Mouse (Mus musculus): ENCODE measurements around the gene Snrnp40.

The Snrnp40 gene

GRCm38 (mm10) chr4:130359486-130360237, at the start of gene Snrnp40, which contains the start of gene Zcchc17:
Gene Snrnp40 (plus strand): TSS chr4:130360132.
Gene Zcchc17 (minus strand): TSS chr4:130359943.
- peak; percentile 99 for DNase-seq (ENCODE audit: low spot score)

GRCm38 (mm10) chr4:130312526-130312925, 47.4 kb upstream of the Snrnp40 start:
- no peak for DNase-seq (ENCODE audit: low spot score)

GRCm38 (mm10) chr4:130313552-130313951, 46.4 kb upstream of the Snrnp40 start:
- no peak for DNase-seq (ENCODE audit: low spot score)

- no peak for DNase-seq (ENCODE audit: low spot score)
These were observed 44.0 kb upstream of the Snrnp40 start for GRCm38 (mm10) chr4:130315771-130316527.

GRCm38 (mm10) chr4:130316691-130317090, 43.2 kb upstream of the Snrnp40 start:
- no peak for DNase-seq (ENCODE audit: low spot score)

- DNase-seq (ENCODE audit: low spot score) = no peak
These were observed 41.8 kb upstream of the Snrnp40 start for GRCm38 (mm10) chr4:130318122-130318521.

GRCm38 (mm10) chr4:130319564-130319963, 40.4 kb upstream of the Snrnp40 start:
- DNase-seq (ENCODE audit: low spot score) = no peak

- no peak for DNase-seq (ENCODE audit: low spot score)
These were observed 38.3 kb upstream of the Snrnp40 start for GRCm38 (mm10) chr4:130321640-130322039.

GRCm38 (mm10) chr4:130322567-130322966, 37.4 kb upstream of the Snrnp40 start:
- no peak for DNase-seq (ENCODE audit: low spot score)

- DNase-seq (ENCODE audit: low spot score) = no peak
These were observed 36.8 kb upstream of the Snrnp40 start for GRCm38 (mm10) chr4:130323165-130323564.

GRCm38 (mm10) chr4:130323607-130324006, 36.3 kb upstream of the Snrnp40 start:
- no peak for DNase-seq (ENCODE audit: low spot score)

- DNase-seq (ENCODE audit: low spot score) = no peak
These were observed 34.5 kb upstream of the Snrnp40 start for GRCm38 (mm10) chr4:130325446-130325845.

- DNase-seq (ENCODE audit: low spot score) = no peak
These were observed 32.6 kb upstream of the Snrnp40 start for GRCm38 (mm10) chr4:130327366-130327765.

GRCm38 (mm10) chr4:130335867-130336266, 24.1 kb upstream of the Snrnp40 start:
- DNase-seq (ENCODE audit: low spot score) = no peak

- no peak for DNase-seq (ENCODE audit: low spot score)
These were observed 18.2 kb upstream of the Snrnp40 start for GRCm38 (mm10) chr4:130341691-130342090.

- no peak for DNase-seq (ENCODE audit: low spot score)
These were observed 10.3 kb upstream of the Snrnp40 start for GRCm38 (mm10) chr4:130349666-130350065.

GRCm38 (mm10) chr4:130350690-130351422, 9.1 kb upstream of the Snrnp40 start:
- DNase-seq (ENCODE audit: low spot score) = no peak

- DNase-seq (ENCODE audit: low spot score) = no peak
These were observed 7.3 kb upstream of the Snrnp40 start for GRCm38 (mm10) chr4:130352588-130352987.

- DNase-seq (ENCODE audit: low spot score) = no peak
These were observed 2.0 kb upstream of the Snrnp40 start for GRCm38 (mm10) chr4:130357946-130358345.

- DNase-seq (ENCODE audit: low spot score) = no peak
These were observed 282 bp downstream of the Snrnp40 start for GRCm38 (mm10) chr4:130360238-130360590.

GRCm38 (mm10) chr4:130376675-130377074, 16.7 kb downstream of the Snrnp40 start:
- DNase-seq (ENCODE audit: low spot score) = no peak

GRCm38 (mm10) chr4:130377500-130377899, 17.6 kb downstream of the Snrnp40 start:
- no peak for DNase-seq (ENCODE audit: low spot score)

- DNase-seq (ENCODE audit: low spot score) = no peak
These were observed 19.2 kb downstream of the Snrnp40 start for GRCm38 (mm10) chr4:130379181-130379580.

Data from testis, postnatal 14 days (tissue).